Mouse (Mus musculus): Measurements from ENCODE around the gene Tprn. TPM values are rescaled to one million over a fixed set of nuclear protein-coding genes. Genes with fewer than 3 reads are reported as not detected.

The Tprn gene
- 0.19 TPM for polyA plus RNA-seq (2014; fragmentation: Illumina TruSeq; extraction: RNeasy Lipid Tissue Mini Kit (QIAGEN cat#74804); ENCODE audit: low read depth, low replicate concordance)

GRCm38 (mm10) chr2:25262291-25262767 lies at the start of gene Tprn:
TSS of gene Tprn (plus strand) at chr2:25262618.

GRCm38 (mm10) chr2:25214444-25214843 lies 48.0 kb upstream of the Tprn start, which contains the start of gene Stpg3:
TSS of gene Stpg3 (minus strand) at chr2:25214637.

DNA sequence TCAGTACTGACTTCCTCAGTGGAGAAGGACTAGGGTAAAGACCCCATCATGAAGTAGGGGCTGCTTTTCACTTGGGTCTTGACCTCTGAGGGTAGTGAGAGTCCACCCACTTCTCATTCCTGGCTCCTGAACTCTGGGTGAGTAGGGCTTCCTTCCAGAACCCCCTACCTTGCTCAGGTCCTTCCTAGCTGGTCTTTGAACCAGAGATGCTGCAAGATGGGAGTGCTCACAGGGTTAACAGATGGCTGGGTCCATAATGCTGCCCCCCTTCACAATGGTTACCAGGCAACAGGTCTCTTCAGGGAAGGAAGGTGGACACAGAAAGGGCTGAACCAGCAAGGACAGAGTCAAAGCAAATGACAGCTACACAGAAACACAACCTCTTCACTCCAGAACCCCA lies 44.0 kb upstream of the Tprn start, which contains the start of gene Fam166a:
Gene Fam166a (plus strand): TSS at position 301 of the 400 bp plus-strand sequence.

GRCm38 (mm10) chr2:25224492-25224765 lies 38.0 kb upstream of the Tprn start, which contains the start of gene Tubb4b:
TSS of gene Tubb4b (minus strand) at chr2:25224702.

DNA sequence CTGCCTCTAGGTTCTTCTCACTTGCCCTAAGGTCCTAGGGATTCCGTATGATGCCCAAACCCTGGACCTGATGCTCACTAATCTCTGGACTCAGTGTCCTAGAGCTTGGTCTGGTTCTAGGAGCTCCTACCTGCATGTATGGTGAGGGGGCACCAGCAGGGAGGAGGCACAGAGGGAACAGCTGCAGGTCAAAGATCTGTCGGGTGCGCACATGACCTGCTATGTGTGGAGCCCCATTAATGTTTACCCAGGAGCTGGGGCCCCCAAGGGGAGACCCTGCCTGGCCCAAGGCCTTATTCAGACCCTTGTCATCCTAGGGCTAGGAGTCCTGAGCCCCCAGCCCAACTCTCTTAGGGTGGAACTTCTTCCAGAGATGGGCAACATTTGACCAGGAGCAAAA lies 28.4 kb upstream of the Tprn start, which contains the start of gene Slc34a3:
Gene Slc34a3 (minus strand): TSS at position 315 of the 400 bp plus-strand sequence.

DNA sequence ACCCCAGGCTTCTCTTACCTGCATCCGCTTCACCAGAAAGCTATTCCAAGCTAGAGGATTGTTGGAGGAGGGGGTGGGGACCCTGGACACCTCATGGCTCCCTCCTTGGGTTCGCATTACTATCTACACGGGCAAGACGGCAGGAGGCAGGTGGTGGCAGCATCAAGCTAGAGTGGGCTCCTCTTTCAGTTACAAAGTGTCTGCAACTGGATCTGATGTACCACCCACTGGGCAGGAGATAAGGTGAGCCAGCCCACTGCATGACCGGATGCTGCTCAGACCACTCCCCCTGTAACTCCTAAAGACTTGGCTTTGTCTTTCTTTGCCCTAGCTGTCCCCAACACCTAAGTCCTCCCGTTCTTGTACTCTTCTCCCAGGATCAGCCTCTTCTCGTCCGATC lies 25.8 kb upstream of the Tprn start, which contains the start of gene Rnf224:
Gene Rnf224 (minus strand): TSS at position 174 of the 400 bp plus-strand sequence.

DNA sequence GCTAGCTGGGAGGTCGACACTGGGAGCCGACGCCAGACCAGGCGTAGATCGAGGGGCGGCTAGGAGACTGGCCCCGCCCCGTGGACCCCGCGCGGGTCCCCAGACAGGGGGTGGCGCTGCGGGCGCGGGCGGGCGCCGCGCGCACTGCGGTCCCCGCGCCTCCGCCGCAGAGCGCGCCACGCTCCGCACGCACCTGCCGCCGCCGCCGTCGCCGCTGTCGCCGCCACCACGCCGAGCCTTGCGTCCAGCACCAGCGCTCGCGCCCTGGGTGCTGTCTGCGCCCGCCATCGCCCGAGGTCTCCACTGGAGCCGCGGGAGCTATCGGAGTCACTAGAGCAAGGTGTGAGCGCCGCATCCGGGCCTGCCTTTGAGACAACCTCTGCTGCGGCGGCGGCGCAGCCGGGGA lies 20.3 kb upstream of the Tprn start, which contains the start of the genes Rnf208 and Cysrt1:
Gene Rnf208 (plus strand): TSS at position 155 of the 406 bp plus-strand sequence.
Gene Cysrt1 (minus strand): TSS at position 352 of the 406 bp plus-strand sequence.

GRCm38 (mm10) chr2:25246183-25247072 lies 16.0 kb upstream of the Tprn start, which contains the start of gene AL732309.1:
TSS of gene AL732309.1 (minus strand) at chr2:25246863.

DNA sequence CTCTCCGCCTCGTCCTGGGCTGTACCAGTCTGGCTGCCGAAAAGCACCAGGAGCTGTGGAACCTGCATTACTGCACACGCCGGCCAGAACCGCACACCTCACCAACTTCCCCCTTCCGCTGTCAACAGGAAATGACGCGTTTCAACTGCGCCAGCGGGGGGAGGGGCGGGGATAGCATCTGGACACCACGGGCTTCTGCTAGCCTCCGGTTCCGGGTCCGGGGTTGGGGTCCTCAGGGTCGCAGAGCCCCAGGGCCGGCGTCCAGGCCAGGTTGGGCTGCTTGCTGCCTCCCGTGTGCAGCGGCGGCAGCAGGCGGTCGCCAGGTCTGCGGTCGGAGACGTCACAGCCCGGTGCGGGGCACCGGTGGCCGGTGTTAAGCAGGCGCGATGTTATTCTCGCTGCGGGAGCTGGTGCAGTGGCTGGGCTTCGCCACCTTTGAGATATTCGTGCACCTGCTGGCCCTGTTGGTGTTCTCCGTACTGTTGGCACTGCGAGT lies 7.1 kb upstream of the Tprn start, which contains the start of gene Tmem203:
Gene Tmem203 (plus strand): TSS at position 156 of the 496 bp plus-strand sequence.

GRCm38 (mm10) chr2:25271827-25272511 lies 9.6 kb downstream of the Tprn start, which contains the start of the genes Ssna1 and Anapc2:
TSS of gene Ssna1 (minus strand) at chr2:25272438.
TSS of gene Anapc2 (plus strand) at chr2:25272478.

DNA sequence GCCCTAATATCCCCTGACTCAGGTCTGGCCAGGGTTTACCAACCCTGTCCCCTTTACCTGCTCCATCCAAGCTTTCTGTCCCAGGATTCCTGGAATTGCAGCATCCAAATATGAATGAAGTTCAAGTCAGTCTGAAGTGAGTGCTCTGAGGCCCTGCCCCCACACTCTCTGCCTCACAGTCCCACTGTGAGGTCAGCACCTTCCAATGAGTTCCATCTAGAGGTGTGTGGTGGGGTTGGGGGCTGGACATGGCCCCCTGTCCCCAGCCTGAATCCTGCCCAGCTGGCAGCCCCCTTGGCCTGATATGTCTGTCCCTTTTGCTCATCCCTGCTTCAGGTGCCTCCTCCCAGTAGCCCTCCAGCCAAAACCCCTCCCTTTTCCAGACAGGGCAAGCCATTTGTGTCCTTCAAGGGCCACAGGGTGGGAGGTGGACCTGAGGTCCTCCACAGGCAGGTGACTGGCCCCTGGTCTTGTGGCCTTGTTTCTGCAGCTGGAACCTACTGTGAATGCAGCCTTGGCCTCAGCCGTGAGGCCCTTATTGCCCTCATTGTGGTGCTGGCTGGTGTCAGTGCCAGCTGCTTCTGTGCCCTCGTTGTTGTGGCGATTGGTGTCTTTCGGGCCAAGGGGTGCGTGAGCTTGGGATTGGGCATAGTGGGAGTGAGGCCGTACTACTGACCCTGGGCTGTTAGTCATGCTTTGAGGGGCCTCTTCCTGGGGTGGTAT lies 25.7 kb downstream of the Tprn start, which contains the start of gene Tmem210:
Gene Tmem210 (plus strand): TSS at position 219 of the 723 bp plus-strand sequence.

DNA sequence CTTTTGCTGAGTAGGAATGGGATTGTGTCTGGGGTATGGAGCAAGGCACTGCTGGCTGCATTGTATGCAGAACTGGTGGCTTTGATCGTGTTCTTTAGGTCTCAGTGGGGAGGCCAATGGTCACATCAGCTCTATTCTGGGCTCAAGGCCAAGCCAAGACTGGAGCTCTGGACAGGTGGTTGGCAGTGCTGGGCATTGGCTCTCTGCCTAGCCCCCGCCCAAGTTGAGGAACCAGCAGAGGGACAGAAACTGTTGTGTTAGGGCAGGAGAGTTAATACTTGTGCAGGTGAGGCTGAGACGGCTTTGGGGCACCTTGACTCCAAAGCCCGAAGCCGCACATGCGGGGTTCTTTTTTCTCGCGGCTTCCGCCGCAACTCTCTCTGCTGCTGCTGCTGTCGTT lies 27.2 kb downstream of the Tprn start, which contains the start of gene Lrrc26:
Gene Lrrc26 (plus strand): TSS at position 265 of the 400 bp plus-strand sequence.

DNA sequence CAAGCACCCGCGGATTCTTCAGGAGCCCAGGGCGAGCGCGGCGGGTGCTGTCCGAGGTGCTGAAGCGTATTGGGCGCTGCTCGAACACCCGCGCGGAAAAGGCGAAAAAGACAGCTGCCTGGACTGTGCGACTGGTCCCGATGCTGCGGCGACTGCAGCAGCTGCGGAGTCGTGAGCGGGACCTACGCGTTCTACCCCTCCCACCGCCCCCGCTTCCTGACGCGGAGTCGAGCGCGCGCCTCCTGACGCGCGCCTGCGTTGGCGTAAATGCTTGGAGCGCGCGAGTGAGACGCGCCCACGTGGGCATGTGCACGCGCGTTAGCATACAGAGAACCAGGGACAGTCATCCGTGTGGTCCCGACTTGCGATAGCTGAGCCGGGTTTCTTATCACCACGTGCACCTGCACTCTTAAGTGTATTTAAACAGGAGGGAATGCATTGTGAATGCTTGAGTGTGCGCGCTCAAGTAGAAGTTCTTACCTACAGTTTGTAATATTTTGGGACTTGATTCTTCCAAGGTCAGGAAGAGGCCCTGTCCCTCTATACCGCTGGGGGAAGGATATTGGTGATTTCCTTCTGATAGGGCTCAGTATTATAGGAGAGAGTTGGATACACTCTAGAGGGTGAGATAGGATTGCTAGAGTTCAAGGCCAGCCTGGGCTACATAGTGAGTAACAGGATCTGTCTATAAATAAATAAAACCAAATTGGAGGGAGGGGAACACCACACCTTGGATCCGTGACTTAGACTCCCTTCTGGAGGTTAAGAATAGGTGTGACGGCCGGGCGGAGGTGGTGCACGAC lies 56.8 kb downstream of the Tprn start, which contains the start of gene Grin1:
Gene Grin1 (minus strand): TSS at position 217 of the 803 bp plus-strand sequence.

Other genes starting within 250 kb of the Tprn start
- gene Nsmf, start 208.3 kb upstream of the Tprn start, polyA plus RNA-seq (2014; fragmentation: Illumina TruSeq; extraction: RNeasy Lipid Tissue Mini Kit (QIAGEN cat#74804); ENCODE audit: low read depth, low replicate concordance) = 16.6 TPM
- gene Entpd8, start 182.3 kb upstream of the Tprn start, polyA plus RNA-seq (2014; fragmentation: Illumina TruSeq; extraction: RNeasy Lipid Tissue Mini Kit (QIAGEN cat#74804); ENCODE audit: low read depth, low replicate concordance) = 33.1 TPM
- gene Noxa1, start 167.5 kb upstream of the Tprn start, polyA plus RNA-seq (2014; fragmentation: Illumina TruSeq; extraction: RNeasy Lipid Tissue Mini Kit (QIAGEN cat#74804); ENCODE audit: low read depth, low replicate concordance) = not detected
- 0.61 TPM for gene Nrarp, start 81.9 kb upstream of the Tprn start, polyA plus RNA-seq (2014; fragmentation: Illumina TruSeq; extraction: RNeasy Lipid Tissue Mini Kit (QIAGEN cat#74804); ENCODE audit: low read depth, low replicate concordance)
- gene Tor4a, start 65.7 kb upstream of the Tprn start, polyA plus RNA-seq (2014; fragmentation: Illumina TruSeq; extraction: RNeasy Lipid Tissue Mini Kit (QIAGEN cat#74804); ENCODE audit: low read depth, low replicate concordance) = 0.56 TPM
- gene Nelfb, start 51.1 kb upstream of the Tprn start, polyA plus RNA-seq (2014; fragmentation: Illumina TruSeq; extraction: RNeasy Lipid Tissue Mini Kit (QIAGEN cat#74804); ENCODE audit: low read depth, low replicate concordance) = 4.3 TPM
- not detected for gene Stpg3, start 48.0 kb upstream of the Tprn start, polyA plus RNA-seq (2014; fragmentation: Illumina TruSeq; extraction: RNeasy Lipid Tissue Mini Kit (QIAGEN cat#74804); ENCODE audit: low read depth, low replicate concordance)
- gene Fam166a, start 43.9 kb upstream of the Tprn start, polyA plus RNA-seq (2014; fragmentation: Illumina TruSeq; extraction: RNeasy Lipid Tissue Mini Kit (QIAGEN cat#74804); ENCODE audit: low read depth, low replicate concordance) = not detected
- gene Tubb4b, start 37.9 kb upstream of the Tprn start, polyA plus RNA-seq (2014; fragmentation: Illumina TruSeq; extraction: RNeasy Lipid Tissue Mini Kit (QIAGEN cat#74804); ENCODE audit: low read depth, low replicate concordance) = 31.1 TPM
- not detected for gene Slc34a3, start 28.3 kb upstream of the Tprn start, polyA plus RNA-seq (2014; fragmentation: Illumina TruSeq; extraction: RNeasy Lipid Tissue Mini Kit (QIAGEN cat#74804); ENCODE audit: low read depth, low replicate concordance)
- gene Rnf224, start 25.8 kb upstream of the Tprn start, polyA plus RNA-seq (2014; fragmentation: Illumina TruSeq; extraction: RNeasy Lipid Tissue Mini Kit (QIAGEN cat#74804); ENCODE audit: low read depth, low replicate concordance) = not detected
- gene Rnf208, start 20.4 kb upstream of the Tprn start, polyA plus RNA-seq (2014; fragmentation: Illumina TruSeq; extraction: RNeasy Lipid Tissue Mini Kit (QIAGEN cat#74804); ENCODE audit: low read depth, low replicate concordance) = not detected
- gene Cysrt1, start 20.2 kb upstream of the Tprn start, polyA plus RNA-seq (2014; fragmentation: Illumina TruSeq; extraction: RNeasy Lipid Tissue Mini Kit (QIAGEN cat#74804); ENCODE audit: low read depth, low replicate concordance) = not detected
- 0.69 TPM for gene AL732309.1, start 15.8 kb upstream of the Tprn start, polyA plus RNA-seq (2014; fragmentation: Illumina TruSeq; extraction: RNeasy Lipid Tissue Mini Kit (QIAGEN cat#74804); ENCODE audit: low read depth, low replicate concordance)
- 0.85 TPM for gene Tmem203, start 7.2 kb upstream of the Tprn start, polyA plus RNA-seq (2014; fragmentation: Illumina TruSeq; extraction: RNeasy Lipid Tissue Mini Kit (QIAGEN cat#74804); ENCODE audit: low read depth, low replicate concordance)
- gene Ssna1, start 9.8 kb downstream of the Tprn start, polyA plus RNA-seq (2014; fragmentation: Illumina TruSeq; extraction: RNeasy Lipid Tissue Mini Kit (QIAGEN cat#74804); ENCODE audit: low read depth, low replicate concordance) = 2.6 TPM
- 7.9 TPM for gene Anapc2, start 9.9 kb downstream of the Tprn start, polyA plus RNA-seq (2014; fragmentation: Illumina TruSeq; extraction: RNeasy Lipid Tissue Mini Kit (QIAGEN cat#74804); ENCODE audit: low read depth, low replicate concordance)
- gene Tmem210, start 25.5 kb downstream of the Tprn start, polyA plus RNA-seq (2014; fragmentation: Illumina TruSeq; extraction: RNeasy Lipid Tissue Mini Kit (QIAGEN cat#74804); ENCODE audit: low read depth, low replicate concordance) = not detected
- not detected for gene Lrrc26, start 27.3 kb downstream of the Tprn start, polyA plus RNA-seq (2014; fragmentation: Illumina TruSeq; extraction: RNeasy Lipid Tissue Mini Kit (QIAGEN cat#74804); ENCODE audit: low read depth, low replicate concordance)
- not detected for gene Grin1, start 56.6 kb downstream of the Tprn start, polyA plus RNA-seq (2014; fragmentation: Illumina TruSeq; extraction: RNeasy Lipid Tissue Mini Kit (QIAGEN cat#74804); ENCODE audit: low read depth, low replicate concordance)
- gene Man1b1, start 69.7 kb downstream of the Tprn start, polyA plus RNA-seq (2014; fragmentation: Illumina TruSeq; extraction: RNeasy Lipid Tissue Mini Kit (QIAGEN cat#74804); ENCODE audit: low read depth, low replicate concordance) = 8.7 TPM
- 4.9 TPM for gene Dpp7, start 93.7 kb downstream of the Tprn start, polyA plus RNA-seq (2014; fragmentation: Illumina TruSeq; extraction: RNeasy Lipid Tissue Mini Kit (QIAGEN cat#74804); ENCODE audit: low read depth, low replicate concordance)
- 1.8 TPM for gene Uap1l1, start 103.1 kb downstream of the Tprn start, polyA plus RNA-seq (2014; fragmentation: Illumina TruSeq; extraction: RNeasy Lipid Tissue Mini Kit (QIAGEN cat#74804); ENCODE audit: low read depth, low replicate concordance)
- not detected for gene Sapcd2, start 109.7 kb downstream of the Tprn start, polyA plus RNA-seq (2014; fragmentation: Illumina TruSeq; extraction: RNeasy Lipid Tissue Mini Kit (QIAGEN cat#74804); ENCODE audit: low read depth, low replicate concordance)
- not detected for gene Entpd2, start 133.3 kb downstream of the Tprn start, polyA plus RNA-seq (2014; fragmentation: Illumina TruSeq; extraction: RNeasy Lipid Tissue Mini Kit (QIAGEN cat#74804); ENCODE audit: low read depth, low replicate concordance)
- 1.1 TPM for gene Npdc1, start 136.7 kb downstream of the Tprn start, polyA plus RNA-seq (2014; fragmentation: Illumina TruSeq; extraction: RNeasy Lipid Tissue Mini Kit (QIAGEN cat#74804); ENCODE audit: low read depth, low replicate concordance)
- not detected for gene Fut7, start 160.6 kb downstream of the Tprn start, polyA plus RNA-seq (2014; fragmentation: Illumina TruSeq; extraction: RNeasy Lipid Tissue Mini Kit (QIAGEN cat#74804); ENCODE audit: low read depth, low replicate concordance)
- 2.0 TPM for gene Abca2, start 166.1 kb downstream of the Tprn start, polyA plus RNA-seq (2014; fragmentation: Illumina TruSeq; extraction: RNeasy Lipid Tissue Mini Kit (QIAGEN cat#74804); ENCODE audit: low read depth, low replicate concordance)
- not detected for gene Clic3, start 194.2 kb downstream of the Tprn start, polyA plus RNA-seq (2014; fragmentation: Illumina TruSeq; extraction: RNeasy Lipid Tissue Mini Kit (QIAGEN cat#74804); ENCODE audit: low read depth, low replicate concordance)
- gene Paxx, start 198.5 kb downstream of the Tprn start, polyA plus RNA-seq (2014; fragmentation: Illumina TruSeq; extraction: RNeasy Lipid Tissue Mini Kit (QIAGEN cat#74804); ENCODE audit: low read depth, low replicate concordance) = 57.0 TPM
- gene Ptgds, start 207.4 kb downstream of the Tprn start, polyA plus RNA-seq (2014; fragmentation: Illumina TruSeq; extraction: RNeasy Lipid Tissue Mini Kit (QIAGEN cat#74804); ENCODE audit: low read depth, low replicate concordance) = 2.1 TPM
- not detected for gene Lcn12, start 231.3 kb downstream of the Tprn start, polyA plus RNA-seq (2014; fragmentation: Illumina TruSeq; extraction: RNeasy Lipid Tissue Mini Kit (QIAGEN cat#74804); ENCODE audit: low read depth, low replicate concordance)
- gene Fbxw5, start 238.1 kb downstream of the Tprn start, polyA plus RNA-seq (2014; fragmentation: Illumina TruSeq; extraction: RNeasy Lipid Tissue Mini Kit (QIAGEN cat#74804); ENCODE audit: low read depth, low replicate concordance) = 1.9 TPM
- gene C8g, start 239.1 kb downstream of the Tprn start, polyA plus RNA-seq (2014; fragmentation: Illumina TruSeq; extraction: RNeasy Lipid Tissue Mini Kit (QIAGEN cat#74804); ENCODE audit: low read depth, low replicate concordance) = 156 TPM